Mouse (Mus musculus) layer of hippocampus, adult 11-12 months (tissue): ENCODE measurements around the gene Ubqlnl.
A peak's percentile ranks its signal among the peaks of the same experiment; 100 is the strongest.

Source experiments
- DNase-seq: peaks from one replicate; pipeline ENCODE4 v3.0.0; 2022; ENCODE audit warnings: low spot score

The Ubqlnl gene

DNA sequence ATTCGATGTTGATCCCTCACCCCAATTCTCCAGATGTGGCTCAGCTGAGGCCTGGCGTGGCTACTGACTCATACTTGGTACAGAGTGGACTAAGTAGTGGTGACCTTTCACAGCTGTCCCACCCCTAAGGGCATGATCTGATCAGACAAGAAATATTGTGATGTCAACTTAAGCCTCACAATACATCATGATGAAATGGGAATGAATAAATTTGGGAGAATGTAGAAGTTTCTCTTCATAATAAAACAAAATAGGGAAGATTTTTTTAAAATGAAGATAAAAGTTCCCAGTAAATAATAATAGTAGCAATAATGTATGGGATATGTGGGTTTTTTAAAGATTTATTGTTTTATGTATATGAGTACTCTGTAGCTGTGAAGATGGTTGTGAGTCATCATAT, at the start of gene Ubqlnl:
Gene Ubqlnl (minus strand): TSS at position 101 of the 400 bp plus-strand sequence.
- no peak for DNase-seq

DNA sequence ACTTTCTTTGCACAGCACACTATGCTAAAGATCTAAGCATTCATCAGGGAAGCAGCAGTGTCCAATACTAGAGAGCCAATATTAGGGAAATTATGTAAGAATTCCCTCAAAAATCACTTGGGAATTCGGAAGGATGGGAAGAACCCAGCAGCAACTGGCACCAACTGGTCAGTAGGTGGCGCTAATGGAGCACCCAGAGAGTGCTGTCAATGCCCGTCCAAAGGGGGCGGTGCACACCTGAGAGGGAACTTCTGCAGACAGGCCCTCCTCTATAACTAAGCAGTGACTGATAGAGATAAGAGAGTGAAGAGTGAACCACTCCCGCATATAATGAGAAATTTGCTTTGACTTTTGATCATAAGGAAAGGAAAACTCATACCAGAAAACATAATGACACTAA, 49.5 kb upstream of the Ubqlnl start:
- peak; percentile 58 for DNase-seq

DNA sequence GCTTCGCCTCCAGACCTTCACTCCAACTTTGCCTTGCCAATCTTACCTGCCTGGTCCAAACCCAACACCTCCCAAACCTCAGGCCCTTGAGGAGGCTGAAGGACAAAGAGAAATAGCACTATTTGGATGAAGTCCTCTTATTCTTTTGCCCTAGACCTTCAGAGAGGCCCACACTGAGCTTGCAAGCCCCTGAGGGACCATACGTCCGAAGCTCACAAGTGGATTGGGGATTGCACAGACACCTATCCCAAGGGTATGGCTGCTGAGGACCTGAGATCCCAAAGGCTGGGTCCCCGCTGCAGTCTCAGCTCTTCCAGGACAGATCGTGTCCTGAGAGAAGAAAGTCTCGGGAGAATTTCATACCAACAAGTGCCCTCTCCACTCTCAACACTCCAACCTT, 45.5 kb upstream of the Ubqlnl start, which contains the start of gene Olfr649:
Gene Olfr649 (minus strand): TSS at position 101 of the 400 bp plus-strand sequence.
- no peak for DNase-seq

DNA sequence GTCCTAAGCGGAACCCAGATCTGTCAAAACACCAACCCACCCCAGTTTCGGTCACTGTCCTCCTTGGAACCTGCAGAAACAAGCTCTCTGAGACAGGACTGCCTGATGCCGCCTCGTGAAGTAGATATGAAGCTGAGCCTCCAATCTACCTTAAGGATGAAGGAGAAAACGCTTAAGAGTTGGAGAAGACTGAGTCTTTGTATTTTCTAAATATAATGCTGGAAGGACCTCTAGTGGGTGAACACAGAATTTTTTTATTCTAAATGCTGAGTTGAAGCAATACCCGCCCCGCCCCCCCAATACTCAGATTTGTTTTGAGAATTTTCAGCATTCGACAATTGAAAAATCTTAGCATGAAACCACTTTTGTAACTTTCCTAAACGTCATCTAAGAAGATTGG, 40.9 kb upstream of the Ubqlnl start:
- DNase-seq, result no peak

DNA sequence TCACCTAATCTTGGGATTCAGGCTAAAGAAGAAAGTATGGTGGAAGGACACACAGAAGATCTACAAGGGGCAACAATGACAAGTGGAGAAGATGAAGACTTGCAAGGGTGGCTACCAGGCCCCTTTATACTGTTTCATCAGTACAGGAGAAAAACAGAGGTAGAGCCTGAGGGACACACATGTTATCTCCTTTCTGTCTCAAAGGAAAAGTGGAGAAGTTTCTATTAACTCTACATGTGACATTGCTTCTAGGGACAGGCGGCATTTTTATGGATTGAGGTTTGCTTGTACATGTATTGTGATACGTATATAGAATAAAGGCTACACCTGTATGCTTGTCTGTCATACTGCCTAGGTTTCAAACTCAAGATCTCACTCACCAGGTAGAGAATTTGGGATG, 32.9 kb upstream of the Ubqlnl start, which contains the start of gene Olfr648:
Gene Olfr648 (minus strand): TSS at position 101 of the 400 bp plus-strand sequence.
- no peak for DNase-seq

DNA sequence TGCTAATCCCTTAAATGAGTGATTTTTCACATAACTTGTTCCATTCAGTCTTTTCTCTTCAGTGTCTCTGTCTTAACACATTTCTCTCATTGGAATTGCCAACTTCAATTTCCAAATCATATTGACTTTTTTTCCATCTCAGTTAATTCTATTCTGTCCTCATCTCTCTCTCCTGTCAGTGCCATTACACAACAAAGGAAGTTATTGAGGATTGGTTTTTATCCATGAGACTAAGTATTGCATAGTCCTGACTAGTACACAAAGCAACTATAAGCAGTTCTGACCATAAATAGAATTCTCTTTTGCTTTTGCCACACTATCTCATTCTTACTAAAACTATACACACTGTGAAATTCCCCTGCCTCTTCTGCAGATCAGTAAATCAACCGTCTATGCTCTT, 28.7 kb upstream of the Ubqlnl start:
- no peak for DNase-seq

DNA sequence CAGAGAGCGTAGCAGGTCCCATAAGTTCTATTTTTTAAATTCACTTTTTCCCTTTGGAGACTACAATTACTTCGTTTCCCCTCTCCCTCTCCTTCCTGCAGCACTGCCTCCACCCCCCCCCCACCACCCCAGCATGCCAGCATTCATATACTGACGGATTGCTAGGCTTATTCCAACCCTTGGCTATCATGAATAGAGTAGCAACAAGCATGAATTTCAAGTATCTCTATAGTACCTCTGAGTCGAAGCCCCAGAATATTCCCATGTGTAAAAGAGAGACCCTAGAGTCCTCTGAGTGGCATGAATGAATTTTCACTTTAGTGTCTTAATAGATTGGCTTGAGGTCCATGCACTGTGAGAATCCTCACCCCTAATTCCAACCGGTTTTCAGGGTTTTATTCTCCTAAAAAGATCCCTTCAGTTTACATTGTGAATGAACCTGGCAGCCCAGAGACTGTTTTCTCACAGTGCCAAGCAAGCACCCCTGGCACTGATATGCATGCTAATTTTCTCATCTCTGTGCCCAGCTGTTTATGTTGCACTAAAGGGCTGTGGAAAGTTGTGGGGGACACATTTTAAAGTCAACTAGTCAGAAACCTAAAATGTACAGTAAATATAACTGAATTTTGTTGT, 28.2 kb upstream of the Ubqlnl start:
- no peak for DNase-seq

DNA sequence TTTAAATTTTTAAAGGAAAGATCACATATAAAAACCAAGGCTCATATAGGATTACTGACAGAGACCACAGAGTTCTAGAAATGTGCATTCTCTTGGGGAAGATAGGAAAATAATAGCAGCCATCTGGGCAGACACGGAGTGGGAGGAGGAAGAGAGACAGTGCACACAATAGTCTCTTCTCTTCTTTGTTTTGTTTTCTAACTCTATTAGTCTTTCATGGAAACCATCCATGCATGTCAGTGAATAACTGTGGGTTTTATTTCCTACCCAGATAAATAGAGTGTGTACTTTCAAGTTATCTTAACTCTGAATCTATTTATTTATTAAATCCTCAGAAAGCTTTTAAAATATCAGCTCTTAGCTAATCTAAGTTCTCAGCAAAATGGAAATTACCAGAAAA, 24.7 kb upstream of the Ubqlnl start:
- no peak for DNase-seq

DNA sequence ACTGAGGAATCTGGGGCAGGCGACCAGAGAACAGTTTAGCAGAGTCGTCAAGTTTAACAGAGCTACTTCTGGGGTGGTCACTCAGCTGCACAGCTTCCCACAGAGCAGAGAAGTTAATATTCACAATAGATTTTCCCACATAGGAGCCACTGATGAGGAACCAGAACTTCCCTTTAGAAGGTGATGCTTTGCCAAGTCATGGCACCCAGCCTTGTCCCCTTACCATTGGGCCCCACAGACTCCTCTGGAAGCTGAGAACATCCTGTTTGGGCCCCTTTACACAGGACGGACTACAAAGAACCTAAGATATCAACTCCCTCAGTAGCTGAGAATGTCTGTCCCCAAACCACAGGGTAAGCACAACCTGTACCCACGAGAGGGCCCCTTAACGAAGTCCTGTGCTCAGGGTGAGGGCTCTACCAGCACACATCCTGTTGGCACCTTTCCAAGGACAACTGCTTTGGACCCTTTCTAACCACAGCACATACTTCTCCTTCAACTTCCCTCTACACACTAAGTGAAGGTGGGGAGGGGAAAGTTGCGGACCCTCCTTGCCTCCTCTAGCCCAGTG, 19.4 kb upstream of the Ubqlnl start:
- DNase-seq, result no peak

DNA sequence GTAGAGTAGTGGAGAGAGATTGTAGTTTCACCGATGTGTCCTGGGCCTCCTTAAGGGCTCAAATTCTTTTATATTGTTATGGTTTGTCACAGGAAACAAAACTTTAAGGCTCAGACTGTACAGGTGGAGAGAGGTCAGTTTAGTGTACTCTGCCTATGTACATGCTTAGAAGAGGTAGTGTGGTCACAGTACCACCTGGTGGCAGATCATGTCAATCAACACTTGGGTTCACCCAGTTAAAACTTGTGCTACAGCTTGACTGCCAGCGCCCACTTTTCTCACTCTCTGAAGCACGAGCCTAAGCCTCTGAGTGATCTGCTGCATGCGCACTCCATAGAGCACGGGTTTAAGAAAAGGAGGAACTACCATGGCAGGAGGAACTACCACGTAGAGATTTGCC, 16.7 kb upstream of the Ubqlnl start:
- DNase-seq, result no peak

DNA sequence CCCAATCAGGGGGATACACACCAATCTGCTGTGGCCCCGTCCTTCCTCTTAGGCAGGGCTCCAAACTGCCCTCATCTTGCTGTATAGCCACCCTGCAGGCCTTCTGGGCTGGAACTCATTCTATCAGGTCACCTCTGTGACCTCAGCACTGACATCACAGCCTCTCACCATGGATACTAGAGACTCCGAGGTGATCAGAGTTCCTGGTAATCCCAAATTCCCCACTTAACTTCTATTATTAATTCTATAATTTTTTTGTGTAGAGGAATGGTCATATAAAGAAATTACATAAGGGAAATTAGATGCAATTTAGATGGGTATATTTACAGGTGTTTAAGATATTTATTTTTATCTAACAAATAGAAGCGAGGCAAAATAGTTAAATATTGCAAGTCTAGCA, 7.2 kb downstream of the Ubqlnl start, which contains the start of gene Ubqln3:
Gene Ubqln3 (minus strand): TSS at position 101 of the 400 bp plus-strand sequence.
- no peak for DNase-seq

DNA sequence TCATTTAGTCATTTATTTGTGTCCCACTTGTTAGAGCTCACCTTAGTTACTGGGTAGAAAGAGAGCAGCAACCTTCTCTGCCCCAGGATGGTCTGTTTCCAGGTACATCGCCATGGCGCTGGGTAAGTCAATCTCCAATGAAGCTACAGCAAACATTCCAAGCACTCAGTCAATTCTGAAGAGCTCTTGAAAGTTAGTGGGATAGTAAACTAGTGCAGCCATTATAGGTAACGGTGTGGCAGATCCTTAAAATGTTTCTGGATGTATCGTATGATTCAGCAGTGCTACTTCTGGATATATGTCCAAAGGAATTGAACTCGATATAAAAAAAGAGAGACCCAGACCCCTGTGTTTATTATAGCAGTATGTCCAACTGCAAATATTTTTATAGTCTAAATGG, 13.1 kb downstream of the Ubqlnl start, which contains the start of gene Olfr643:
Gene Olfr643 (minus strand): TSS at position 101 of the 400 bp plus-strand sequence.
- DNase-seq, result no peak

DNA sequence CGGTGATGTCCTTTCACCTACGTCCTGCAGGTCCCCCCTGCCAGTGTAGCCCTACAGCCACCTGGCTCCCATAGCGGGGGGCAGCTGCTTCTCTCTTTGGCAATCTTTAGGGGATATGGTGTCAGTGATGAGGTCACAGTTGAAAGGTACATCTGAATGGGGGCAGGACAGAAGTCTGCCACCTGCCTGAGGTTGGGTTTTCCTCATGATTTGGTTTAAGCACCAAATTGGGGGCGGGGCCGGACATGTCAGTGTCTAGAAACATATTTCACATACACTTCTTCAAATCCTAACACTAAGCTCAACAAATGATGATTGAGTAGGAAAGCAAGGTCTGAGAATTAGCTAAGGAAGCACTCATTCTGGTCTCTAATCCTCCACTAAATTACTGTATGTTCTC, 20.6 kb downstream of the Ubqlnl start, which contains the start of gene Ubqln5:
Gene Ubqln5 (minus strand): TSS at position 101 of the 400 bp plus-strand sequence.
- DNase-seq, result no peak

DNA sequence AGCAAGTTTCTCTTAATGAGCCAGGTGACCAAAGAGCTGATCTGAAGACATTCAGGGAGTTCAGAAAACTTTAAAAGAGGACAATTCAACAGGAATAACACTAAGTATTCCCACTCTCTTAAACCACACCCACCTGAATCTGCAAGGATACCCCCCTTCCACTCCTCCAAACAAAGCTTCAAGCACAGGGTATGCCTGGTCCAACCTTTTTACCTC, 45.7 kb downstream of the Ubqlnl start, which contains the start of gene Olfr646:
Gene Olfr646 (plus strand): TSS at position 117 of the 216 bp plus-strand sequence.
- no peak for DNase-seq

DNA sequence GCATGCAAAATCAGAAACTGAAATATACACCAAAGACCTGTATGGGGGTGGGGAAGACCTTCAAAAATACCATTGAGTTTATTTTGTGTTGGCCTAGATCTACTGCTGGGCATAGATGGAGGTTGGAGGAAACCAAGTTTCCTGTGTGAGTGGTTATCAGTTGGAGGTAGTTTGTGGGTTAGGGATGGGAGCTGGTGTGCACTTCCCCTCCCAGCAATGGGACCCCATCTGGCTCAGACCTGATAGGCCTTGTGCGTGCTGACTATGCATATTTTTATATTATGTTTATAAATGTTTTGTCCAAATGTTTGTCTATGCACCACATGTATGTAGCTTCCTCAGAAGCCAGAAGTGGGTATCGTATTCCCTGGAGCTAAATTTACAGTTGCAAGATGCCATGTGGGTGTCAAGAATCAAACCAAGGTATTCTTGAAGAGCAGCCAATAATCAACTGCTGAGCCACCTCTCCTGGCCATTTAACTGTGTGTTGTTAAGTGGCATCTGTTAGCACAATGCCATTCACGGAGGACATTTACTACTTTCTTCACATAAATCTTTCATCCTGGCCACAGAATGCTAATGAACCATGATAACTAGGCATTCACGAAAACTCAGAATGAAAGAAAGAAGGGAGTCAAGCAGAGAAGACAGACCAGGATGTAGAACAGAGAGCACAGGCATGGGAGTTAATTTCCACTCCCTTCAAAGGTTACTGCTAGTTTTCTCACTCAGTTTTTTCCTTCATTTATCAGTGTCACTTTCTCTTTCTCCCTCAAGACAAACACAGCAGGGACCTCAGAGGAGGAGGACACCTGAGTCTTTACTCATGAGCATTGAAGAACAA, 46.2 kb downstream of the Ubqlnl start:
- no peak for DNase-seq
